Mouse (Mus musculus) neutrophil, adult 5-6 weeks (primary cell): ENCODE results near the gene Egf. TPM values are rescaled to one million over a fixed set of nuclear protein-coding genes. Genes with fewer than 3 reads are reported as not detected.
"Not testable (repeated sequence)": the region's sequence is repeated elsewhere in the genome, so short reads cannot be mapped to it uniquely, and the experiment has no call there.

Experiments
- ATAC-seq: fragments of 151-379, 151-347 bp; 2 replicates; pipeline ENCODE4 v1.8.0; 2017; ENCODE audit warnings: mild to moderate bottlenecking, moderate TSS enrichment; ENCODE audit not compliant: insufficient number of reproducible peaks, poor library complexity, low FRiP score, severe bottlenecking; ENCODE audit errors: extremely low read depth
- total RNA-seq: library from RNA; stranded (forward); fragments of 200-1000 nt; gene quantifications from 2 replicates; pipeline ENCODE4 v1.2.3, GENCODE M21; 2017

The Egf gene
- 2.0 and 2.1 TPM in 2 replicates for total RNA-seq

GRCm38 (mm10) chr3:129754650-129755604 is at the start of gene Egf:
TSS of gene Egf (minus strand) at chr3:129755316.
- ATAC-seq = no peak

- no peak for ATAC-seq
Observed at GRCm38 (mm10) chr3:129803765-129804164, 48.6 kb upstream of the Egf start, which contains the start of gene Lrit3. TSS of gene Lrit3 (minus strand) at chr3:129804030.

GRCm38 (mm10) chr3:129799011-129799410 is 43.9 kb upstream of the Egf start:
- ATAC-seq = no peak

DNA sequence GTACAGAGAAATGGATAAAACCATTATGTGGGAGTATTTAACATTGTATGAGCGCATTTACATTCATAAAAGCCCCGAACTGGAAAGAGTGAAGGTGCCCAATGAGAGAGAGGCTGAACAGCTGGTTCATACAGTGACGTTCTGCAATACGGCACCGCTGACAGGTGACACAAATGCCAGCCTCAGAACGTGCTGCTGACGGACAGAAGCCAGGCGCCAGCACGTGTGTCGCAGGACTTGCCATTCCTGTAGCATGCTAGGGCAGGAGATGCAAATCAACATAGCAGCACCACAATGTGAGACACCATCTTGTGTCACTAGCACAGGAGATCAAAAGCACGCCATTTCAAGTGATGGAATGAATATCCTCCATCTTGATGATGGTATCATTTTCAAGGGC is 43.4 kb upstream of the Egf start:
- no peak for ATAC-seq

- no peak for ATAC-seq
Observed at GRCm38 (mm10) chr3:129797341-129797740, 42.2 kb upstream of the Egf start.

- ATAC-seq = no peak
Observed at GRCm38 (mm10) chr3:129793801-129794200, 38.7 kb upstream of the Egf start.

GRCm38 (mm10) chr3:129782746-129783145 is 27.6 kb upstream of the Egf start:
- no peak for ATAC-seq

GRCm38 (mm10) chr3:129781435-129781834 is 26.3 kb upstream of the Egf start:
- no peak for ATAC-seq

- no peak for ATAC-seq
Observed at GRCm38 (mm10) chr3:129771210-129771609, 16.1 kb upstream of the Egf start.

GRCm38 (mm10) chr3:129766971-129767794 is 12.1 kb upstream of the Egf start:
- ATAC-seq = no peak

DNA sequence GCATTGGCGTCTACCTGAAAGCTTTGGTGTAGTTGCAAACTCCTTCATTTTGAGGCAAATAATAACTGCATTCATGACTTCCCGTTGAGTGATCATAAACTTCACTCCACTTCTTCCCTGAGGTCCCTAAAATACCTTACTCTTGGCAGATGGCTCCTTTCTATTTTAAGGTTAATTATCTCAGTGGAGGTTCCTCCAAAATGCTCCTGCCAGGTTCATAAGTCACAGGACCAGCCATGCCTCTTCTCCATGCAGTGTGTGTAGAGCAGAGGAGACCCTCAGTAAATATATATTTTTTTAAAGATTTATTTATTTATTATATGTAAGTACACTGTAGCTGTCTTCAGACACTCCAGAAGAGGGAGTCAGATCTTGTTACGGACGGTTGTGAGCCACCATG is 11.0 kb upstream of the Egf start:
- no peak for ATAC-seq

DNA sequence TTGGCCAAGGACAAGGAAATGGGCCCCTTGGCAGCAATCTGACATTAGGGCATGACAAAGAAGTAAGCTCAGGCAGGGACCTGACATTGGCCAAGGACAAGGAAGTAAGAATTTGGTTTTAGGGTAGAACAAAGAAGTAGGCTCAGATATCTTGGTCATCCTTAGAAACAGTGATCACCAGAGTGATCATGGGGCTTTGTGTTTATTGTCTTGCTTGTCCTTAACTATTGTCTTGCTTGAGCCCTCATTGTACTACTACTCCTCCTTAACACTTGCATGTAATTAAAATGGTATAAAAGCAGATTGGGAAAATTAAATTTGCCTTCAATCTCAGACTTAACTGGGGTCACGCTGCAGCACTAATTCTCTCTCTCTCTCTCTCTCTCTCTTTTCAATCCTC is 2.5 kb upstream of the Egf start:
- not testable (repeated sequence) for ATAC-seq

DNA sequence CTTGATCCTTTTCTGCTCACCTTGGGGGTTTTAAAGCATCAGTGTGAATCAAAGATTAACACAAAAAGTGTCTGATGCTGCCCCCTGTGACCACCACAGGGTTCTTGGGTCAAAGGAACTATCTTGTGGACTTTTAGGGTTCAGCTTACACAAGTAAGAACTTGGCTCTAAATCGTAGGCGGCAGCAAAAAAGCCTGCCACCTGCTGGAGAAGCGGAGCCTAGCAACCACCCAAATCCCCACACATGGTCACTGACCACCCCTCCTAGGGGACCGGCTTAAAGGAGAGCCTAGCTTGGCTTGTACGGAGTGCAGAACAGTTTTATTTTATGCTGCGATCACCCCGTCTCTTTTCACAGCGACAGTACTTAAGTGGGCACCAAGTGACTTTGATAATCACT is 10.3 kb downstream of the Egf start:
- no peak for ATAC-seq

DNA sequence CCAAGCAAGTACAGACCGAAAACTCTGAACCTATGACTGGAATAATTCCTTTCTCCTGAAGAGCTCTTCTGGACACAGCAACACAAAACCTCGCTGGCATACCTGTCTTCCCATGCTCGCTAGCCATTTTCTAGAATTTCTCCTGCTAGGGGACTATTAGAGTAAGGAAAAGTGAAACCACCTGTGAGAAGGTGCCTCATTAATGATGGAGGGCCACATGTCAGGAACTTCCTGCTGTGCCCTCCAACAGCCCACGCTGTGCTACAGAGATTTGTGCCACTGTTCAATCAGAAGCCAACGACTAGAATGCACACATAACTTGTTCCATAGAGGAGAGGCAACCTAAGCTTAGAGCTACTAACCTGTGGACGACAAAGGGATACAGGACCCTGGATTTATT is 12.3 kb downstream of the Egf start:
- no peak for ATAC-seq

GRCm38 (mm10) chr3:129738291-129739183 is 16.6 kb downstream of the Egf start:
- ATAC-seq = no peak

DNA sequence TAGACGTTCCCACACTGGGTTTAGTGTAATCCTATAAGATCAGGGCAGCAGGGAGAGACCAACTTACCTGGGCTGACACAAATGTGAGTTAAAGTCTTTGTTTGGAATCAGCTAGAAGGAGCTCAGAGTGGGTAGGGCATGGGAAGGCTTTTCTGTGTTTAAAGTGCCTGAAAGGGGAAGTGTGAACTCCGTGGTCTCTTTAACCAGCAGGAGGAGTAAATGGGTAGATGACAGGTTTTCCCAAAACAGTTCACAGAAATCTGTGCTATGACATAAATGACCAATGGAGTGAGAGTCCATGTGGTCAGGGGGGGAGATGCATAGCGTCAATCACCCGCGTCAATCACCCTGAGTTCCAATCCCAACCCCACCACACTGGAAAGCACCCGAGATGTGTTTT is 23.5 kb downstream of the Egf start:
- ATAC-seq = no peak

DNA sequence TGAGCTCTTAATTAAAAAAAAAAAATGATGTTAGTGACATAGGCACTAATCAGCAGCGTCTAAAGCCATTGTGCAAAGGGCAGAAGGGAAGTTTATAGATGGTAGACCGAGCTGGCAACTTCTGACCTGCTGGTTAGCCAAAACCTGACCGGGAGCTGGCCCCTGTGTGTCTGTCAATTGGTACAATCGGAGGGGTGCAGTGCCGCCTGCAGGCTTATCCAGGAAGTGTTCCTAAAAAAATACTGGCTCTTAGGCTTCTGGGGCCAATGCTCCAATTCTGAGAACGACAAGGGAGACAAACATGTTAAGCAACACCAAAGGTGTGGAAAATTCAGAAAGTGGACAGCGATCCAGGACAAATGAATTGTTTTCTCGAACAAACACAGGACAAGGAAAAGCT is 24.7 kb downstream of the Egf start:
- peak; percentile 41; the same call in 1 of the 2 replicates for ATAC-seq

DNA sequence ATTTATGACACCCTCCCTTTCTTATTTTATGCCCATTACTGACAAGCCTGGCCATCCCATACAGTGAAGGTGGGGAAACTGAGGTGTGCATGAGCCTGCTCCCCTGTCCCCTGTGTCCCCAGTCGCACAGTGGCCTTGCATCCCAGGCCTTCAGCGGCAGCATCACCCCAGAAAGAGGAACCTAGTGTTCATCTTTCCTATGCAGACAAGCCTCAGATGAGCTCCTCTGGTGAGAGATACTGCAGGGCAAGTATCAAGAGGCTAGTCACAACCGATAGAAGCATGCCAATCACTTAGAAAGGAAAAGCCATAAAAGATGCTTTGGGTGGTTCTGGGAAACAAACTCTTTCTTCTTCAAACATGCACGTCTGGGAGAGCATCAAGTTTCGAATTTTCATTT is 25.2 kb downstream of the Egf start:
- ATAC-seq = no peak

DNA sequence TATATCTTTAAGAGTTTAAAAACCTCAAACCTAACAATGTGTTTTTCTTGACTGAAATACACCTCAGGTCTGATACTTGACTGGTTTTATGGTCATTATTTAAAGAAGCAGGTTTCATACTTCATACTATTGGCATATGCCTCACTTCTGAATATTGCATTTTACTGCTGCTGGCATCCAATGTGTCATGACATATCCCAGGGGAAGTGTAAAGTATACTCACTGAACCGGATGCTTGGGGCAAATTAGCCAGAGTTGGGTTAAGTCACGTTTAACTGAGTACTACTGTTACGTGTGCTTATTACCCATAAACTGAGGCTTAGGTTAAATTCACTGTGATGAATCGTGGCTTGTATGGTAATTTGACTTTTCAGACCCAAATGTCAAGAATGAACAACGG is 29.5 kb downstream of the Egf start:
- ATAC-seq = no peak
